Mouse (Mus musculus) lung, postnatal 25 days (tissue): ENCODE results near the gene Zfp367.

Experiments used
- DNase-seq: peaks from one replicate; pipeline ENCODE4 v3.0.0; 2022; ENCODE audit warnings: low spot score

The Zfp367 gene

GRCm38 (mm10) chr13:64153751-64154267, 807 bp upstream of the Zfp367 start:
- peak; percentile 64 for DNase-seq

DNA sequence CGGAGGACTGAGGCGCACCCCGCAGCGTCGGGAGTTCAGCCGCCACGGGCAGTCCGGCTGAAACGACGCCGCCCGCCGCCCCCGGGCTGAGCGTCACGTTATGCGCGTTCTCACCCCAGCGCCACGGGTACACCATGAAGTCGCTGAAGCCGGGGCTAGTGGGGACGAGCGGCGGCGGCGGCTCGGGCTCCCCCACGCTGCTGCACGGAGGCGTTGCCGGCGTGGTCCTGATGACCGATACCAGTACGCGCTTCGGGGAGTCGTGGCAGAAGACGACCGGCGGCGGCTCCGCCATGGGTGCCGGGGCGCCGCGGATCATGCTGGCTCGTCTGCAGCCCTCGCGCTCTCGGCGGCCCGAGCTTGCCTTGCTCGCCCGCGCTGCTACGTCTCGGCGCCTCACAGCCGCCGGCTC, 325 bp downstream of the Zfp367 start:
- no peak for DNase-seq

GRCm38 (mm10) chr13:64152241-64152669, 747 bp downstream of the Zfp367 start:
- DNase-seq = peak; percentile 86

GRCm38 (mm10) chr13:64150121-64150520, 2.9 kb downstream of the Zfp367 start:
- DNase-seq = no peak

DNA sequence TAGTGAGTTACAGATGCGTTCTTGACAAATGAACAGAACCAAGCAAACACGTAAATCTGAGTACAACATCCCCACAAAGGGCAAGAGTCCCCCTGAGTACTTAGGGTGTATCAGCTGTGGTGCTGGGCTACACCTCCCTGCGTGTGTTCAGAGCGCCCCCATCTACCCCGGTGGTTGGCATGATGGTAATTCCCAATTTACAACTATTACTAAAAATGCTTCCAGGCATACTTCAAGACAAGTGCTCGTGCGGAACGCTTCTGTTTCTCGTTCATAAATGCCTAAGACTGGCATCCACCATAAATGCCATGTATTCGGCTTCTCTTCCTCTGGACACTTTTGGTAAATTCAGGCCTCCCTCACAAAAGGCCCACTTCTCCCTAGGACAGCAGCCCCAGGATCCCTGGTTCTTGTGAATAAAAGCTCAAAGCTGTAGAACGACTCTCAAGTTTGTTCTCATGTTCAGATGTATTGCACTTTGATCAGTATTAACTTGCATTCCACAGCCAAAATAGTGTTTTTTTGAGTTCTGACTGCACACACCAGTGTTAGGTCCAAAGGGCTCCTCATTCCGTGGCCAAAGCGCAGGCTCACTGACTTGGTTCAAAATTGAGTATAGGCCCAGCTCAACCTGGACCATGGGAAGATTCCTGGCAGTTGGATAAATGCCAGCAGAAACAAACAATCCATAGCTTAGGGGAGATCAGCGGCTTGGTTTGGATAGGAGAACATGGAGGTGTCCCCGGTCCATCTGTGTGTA, 23.2 kb downstream of the Zfp367 start:
- DNase-seq = peak; percentile 69

GRCm38 (mm10) chr13:64128858-64129615, 24.0 kb downstream of the Zfp367 start, which contains the start of gene Slc35d2:
Gene Slc35d2 (minus strand): TSS chr13:64129368.
- peak; percentile 77 for DNase-seq

- DNase-seq = no peak
These were observed 26.7 kb downstream of the Zfp367 start for GRCm38 (mm10) chr13:64126316-64126715.

- DNase-seq = no peak
These were observed 28.1 kb downstream of the Zfp367 start for GRCm38 (mm10) chr13:64124886-64125285.

- DNase-seq = no peak
These were observed 29.4 kb downstream of the Zfp367 start for GRCm38 (mm10) chr13:64123491-64124188.

- DNase-seq = no peak
These were observed 32.2 kb downstream of the Zfp367 start for GRCm38 (mm10) chr13:64120760-64121159.

GRCm38 (mm10) chr13:64117442-64117841, 35.6 kb downstream of the Zfp367 start:
- DNase-seq = no peak

GRCm38 (mm10) chr13:64110421-64110820, 42.6 kb downstream of the Zfp367 start:
- no peak for DNase-seq

GRCm38 (mm10) chr13:64108381-64108850, 44.6 kb downstream of the Zfp367 start:
- DNase-seq = no peak

DNA sequence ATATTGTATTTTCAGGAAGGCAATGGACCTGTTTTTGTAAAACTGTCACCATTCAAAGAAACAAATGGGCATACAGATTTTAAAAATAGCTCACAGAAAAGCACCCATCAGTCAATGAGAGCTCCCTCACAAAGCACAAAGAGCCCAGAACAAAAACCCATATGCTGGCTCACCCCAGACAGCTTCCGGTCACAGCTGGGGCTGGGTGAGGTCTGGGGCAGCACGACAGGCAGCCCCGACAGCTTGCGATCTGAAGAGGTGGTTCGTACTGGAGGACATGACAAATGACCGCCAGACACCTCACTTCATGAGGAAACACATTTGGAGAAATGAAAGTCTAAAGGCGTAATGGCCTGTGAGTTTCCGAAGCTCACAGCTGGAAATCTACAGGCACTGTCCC, 45.5 kb downstream of the Zfp367 start:
- DNase-seq = no peak

- DNase-seq = no peak
These were observed 45.9 kb downstream of the Zfp367 start for GRCm38 (mm10) chr13:64107105-64107504.

GRCm38 (mm10) chr13:64105690-64106089, 47.3 kb downstream of the Zfp367 start:
- DNase-seq = no peak

GRCm38 (mm10) chr13:64100186-64100585, 52.8 kb downstream of the Zfp367 start:
- peak; percentile 55 for DNase-seq

- no peak for DNase-seq
These were observed 54.0 kb downstream of the Zfp367 start for GRCm38 (mm10) chr13:64098992-64099391.

DNA sequence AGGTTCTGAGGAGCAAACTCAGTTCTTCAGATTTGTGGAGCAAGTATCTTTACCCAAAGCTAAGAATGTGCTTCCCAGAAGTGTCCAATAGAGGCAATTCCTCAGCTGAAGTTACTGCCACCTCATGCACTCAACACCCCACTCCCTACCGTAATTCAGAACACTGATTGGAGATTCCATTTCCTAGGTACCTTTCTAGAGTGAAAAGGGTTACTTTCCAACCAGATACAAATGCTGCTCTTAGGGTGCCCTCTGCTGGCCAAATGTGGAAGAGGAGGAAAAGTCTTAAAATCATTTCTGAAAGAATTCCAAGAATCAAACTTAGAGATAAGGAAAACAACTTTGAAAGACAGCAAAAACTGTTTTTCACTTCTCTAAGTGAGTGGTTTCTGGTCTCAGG, 59.7 kb downstream of the Zfp367 start:
- DNase-seq = peak; percentile 53

GRCm38 (mm10) chr13:64092752-64093151, 60.2 kb downstream of the Zfp367 start:
- DNase-seq = no peak

DNA sequence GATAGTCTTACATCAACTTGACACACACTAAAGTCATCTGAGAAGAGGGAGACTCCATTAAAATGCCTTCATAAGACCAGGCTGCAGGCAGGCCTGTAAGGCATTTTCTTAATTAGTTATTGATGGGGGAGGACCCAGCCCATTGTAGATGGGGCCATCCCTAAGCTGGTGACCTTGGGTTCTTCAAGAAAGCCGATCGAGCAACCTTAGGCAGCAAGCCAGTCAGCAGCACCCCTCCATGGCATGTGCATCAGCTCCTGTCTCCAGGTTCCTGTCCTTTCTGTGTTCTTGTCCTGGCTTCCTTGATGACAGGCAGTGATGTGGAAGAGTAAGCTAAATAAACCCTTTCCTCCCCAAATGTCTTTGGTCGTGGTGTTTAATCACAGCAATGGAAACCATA, 60.9 kb downstream of the Zfp367 start:
- no peak for DNase-seq

- no peak for DNase-seq
These were observed 62.0 kb downstream of the Zfp367 start for GRCm38 (mm10) chr13:64091006-64091405.
